Mouse (Mus musculus) stomach, embryonic 16.5 days (tissue): ENCODE results near the gene Nos3. TPM values are rescaled to one million over a fixed set of nuclear protein-coding genes. Genes with fewer than 3 reads are reported as not detected.

Experiments used
- ATAC-seq: fragments of 200-750 bp; cut with Nextera tagmentation; 2 replicates; pipeline ENCODE4 v1.8.0; 2017; ENCODE audit warnings: moderate number of reproducible peaks, moderate TSS enrichment; ENCODE audit not compliant: insufficient read depth, low FRiP score
- H3K27ac ChIP-seq: fragments of 300-500 bp; sonication (generic); 2 replicates; pipeline ENCODE4 v1.5.1; 2014; ENCODE audit warnings: low read length
- H3K27me3 ChIP-seq: fragments of 300-500 bp; sonication (generic); 2 replicates; pipeline ENCODE4 v1.6.1; 2014; ENCODE audit warnings: low read length, control low read depth, mixed read lengths; ENCODE audit not compliant: control insufficient read depth, insufficient read depth
- H3K36me3 ChIP-seq: fragments of 300-500 bp; sonication (generic); 2 replicates; pipeline ENCODE4 v1.6.1; 2014; ENCODE audit warnings: low read length; ENCODE audit not compliant: control insufficient read depth, insufficient read depth
- H3K4me1 ChIP-seq: fragments of 300-500 bp; sonication (generic); 2 replicates; pipeline ENCODE4 v1.6.1; 2014; ENCODE audit warnings: low read length, control low read depth, mixed read lengths; ENCODE audit not compliant: control insufficient read depth, insufficient read depth
- H3K4me2 ChIP-seq: fragments of 300-500 bp; sonication (generic); 2 replicates; pipeline ENCODE4 v1.6.1; 2014; ENCODE audit warnings: low read depth, low read length, mixed read lengths
- H3K4me3 ChIP-seq: fragments of 300-500 bp; sonication (generic); replicated peaks from 2 replicates; pipeline ENCODE4 v1.5.1; 2014; ENCODE audit warnings: mild to moderate bottlenecking, low read length
- H3K9ac ChIP-seq: fragments of 300-500 bp; sonication (generic); 2 replicates; pipeline ENCODE4 v1.6.1; 2014; ENCODE audit warnings: low read length
- H3K9me3 ChIP-seq: fragments of 300-500 bp; sonication (generic); replicated peaks from 2 replicates; pipeline ENCODE4 v1.6.1; 2016; ENCODE audit warnings: low read length, control low read depth; ENCODE audit not compliant: control insufficient read depth
- WGBS: fragments of 180-500 bp; shearing (Covaris S2); extraction: QIAGEN DNeasy Blood & Tissue Kit; methylation state at CpG from one replicate; pipeline ENCODE4 v1.1.7; 2014; 5-methylcytosine and 5-hydroxymethylcytosine counted together
- polyA plus RNA-seq: library from polyadenylated mRNA; unstranded; fragments of >200 nt; fragmentation: Nextera tagmentation; extraction: Ambion mirVana; gene quantifications from 2 replicates; pipeline ENCODE4 v1.2.1, GENCODE M21; 2015

The Nos3 gene
- polyA plus RNA-seq: 6.5 and 7.3 TPM in 2 replicates

- Histone ChIP-seq H3K27me3 (no peaks in the 10 kb centered on the region), H3K9me3 (no peaks in the 10 kb centered on the region), H3K27ac (peak within 1 kb of the TSS; percentile 22; the same call in 1 of the 2 replicates), H3K9ac (0 out of 2 replicates have a peak within 1 kb of the TSS, but pooled peaks have one; percentile 48), H3K4me1 (0 out of 2 replicates have a peak, but pooled peaks cover 3% of the 10 kb centered on the region), H3K4me3 (peak within 1 kb of the TSS; percentile 23), H3K4me2 (0 out of 2 replicates have a peak within 1 kb of the TSS, but pooled peaks have one; percentile 5), H3K36me3 (no peaks in the 10 kb centered on the region)
- 53% methylated on average over 12 of the region's 12 CpGs for WGBS
- ATAC-seq: no peak
Observed at GRCm38 (mm10) chr5:24364508-24364907, at the start of gene Nos3. Gene Nos3, plus strand, starts transcription at chr5:24364810.

GRCm38 (mm10) chr5:24319776-24320466 lies 44.7 kb upstream of the Nos3 start:
- peaks cover 6% of the 10 kb centered on the region for H3K4me1 ChIP-seq
- ATAC-seq: no peak
- H3K4me2 ChIP-seq: no peak overlapping the region

GRCm38 (mm10) chr5:24320467-24320813 lies 44.2 kb upstream of the Nos3 start:
- 0 out of 2 replicates have a peak overlapping the region, but pooled peaks have one; percentile 5 for H3K9ac ChIP-seq

More at GRCm38 (mm10) chr5:24319776-24320466, 44.7 kb upstream of the Nos3 start:
- H3K9me3 ChIP-seq: no peaks in the 10 kb centered on the region
- 25% methylated on average over 13 of the region's 13 CpGs for WGBS
- no peak overlapping the region for H3K27ac ChIP-seq
- H3K27me3 ChIP-seq: no peaks in the 10 kb centered on the region
- no peaks in the 10 kb centered on the region for H3K36me3 ChIP-seq
- H3K4me3 ChIP-seq: peak overlapping the region; percentile 2
- H3K9ac ChIP-seq: 0 out of 2 replicates have a peak overlapping the region, but pooled peaks have one; percentile 5

GRCm38 (mm10) chr5:24320894-24321293 lies 43.7 kb upstream of the Nos3 start:
- Histone ChIP-seq H3K27ac (no peak overlapping the region), H3K27me3 (no peaks in the 10 kb centered on the region; the same call in 1 of the 2 replicates), H3K36me3 (no peaks in the 10 kb centered on the region), H3K9me3 (no peaks in the 10 kb centered on the region), H3K4me1 (peaks cover 6% of the 10 kb centered on the region), H3K4me2 (no peak overlapping the region), H3K9ac (no peak overlapping the region), H3K4me3 (no peak overlapping the region)
- 53% methylated on average over 5 of the region's 5 CpGs for WGBS
- no peak for ATAC-seq

More at GRCm38 (mm10) chr5:24320467-24320813, 44.2 kb upstream of the Nos3 start:
- 55% methylated on average over 6 of the region's 6 CpGs for WGBS
- Histone ChIP-seq H3K4me1 (peaks cover 6% of the 10 kb centered on the region), H3K27me3 (no peaks in the 10 kb centered on the region; the same call in 1 of the 2 replicates), H3K4me2 (no peak overlapping the region), H3K27ac (no peak overlapping the region), H3K9me3 (no peaks in the 10 kb centered on the region), H3K4me3 (no peak overlapping the region), H3K36me3 (no peaks in the 10 kb centered on the region)
- ATAC-seq: no peak

GRCm38 (mm10) chr5:24321711-24322682 lies 42.6 kb upstream of the Nos3 start:
- H3K4me2 ChIP-seq: no peak overlapping the region
- H3K9ac ChIP-seq: no peak overlapping the region
- H3K4me3 ChIP-seq: no peak overlapping the region
- H3K9me3 ChIP-seq: no peaks in the 10 kb centered on the region
- no peak overlapping the region for H3K27ac ChIP-seq
- peaks cover 6% of the 10 kb centered on the region for H3K4me1 ChIP-seq
- ATAC-seq: peak; percentile 22; the same call in 1 of the 2 replicates
- WGBS: 31% methylated on average over 22 of the region's 22 CpGs
- H3K36me3 ChIP-seq: no peaks in the 10 kb centered on the region
- no peaks in the 10 kb centered on the region; the same call in 1 of the 2 replicates for H3K27me3 ChIP-seq

- WGBS: 65% methylated on average over 14 of the region's 14 CpGs
- no peak for ATAC-seq
- Histone ChIP-seq H3K9me3 (no peaks in the 10 kb centered on the region), H3K36me3 (no peaks in the 10 kb centered on the region), H3K4me1 (peaks cover 30% of the 10 kb centered on the region), H3K4me2 (no peak overlapping the region), H3K27ac (no peak overlapping the region), H3K4me3 (no peak overlapping the region), H3K27me3 (no peaks in the 10 kb centered on the region; the same call in 1 of the 2 replicates), H3K9ac (no peak overlapping the region)
Observed at GRCm38 (mm10) chr5:24325251-24325650, 39.4 kb upstream of the Nos3 start.

GRCm38 (mm10) chr5:24326166-24326841 lies 38.3 kb upstream of the Nos3 start:
- WGBS: 91% methylated on average over 15 of the region's 15 CpGs
- H3K4me2 ChIP-seq: no peak overlapping the region
- H3K9ac ChIP-seq: no peak overlapping the region
- peaks cover 25% of the 10 kb centered on the region for H3K4me1 ChIP-seq
- H3K9me3 ChIP-seq: no peaks in the 10 kb centered on the region
- no peaks in the 10 kb centered on the region for H3K36me3 ChIP-seq
- no peak for ATAC-seq
- no peaks in the 10 kb centered on the region; the same call in 1 of the 2 replicates for H3K27me3 ChIP-seq
- H3K4me3 ChIP-seq: no peak overlapping the region
- H3K27ac ChIP-seq: no peak overlapping the region

GRCm38 (mm10) chr5:24326842-24327417 lies 37.7 kb upstream of the Nos3 start:
- Histone ChIP-seq H3K4me2 (no peak overlapping the region), H3K27me3 (no peaks in the 10 kb centered on the region; the same call in 1 of the 2 replicates), H3K4me1 (peaks cover 25% of the 10 kb centered on the region), H3K9ac (no peak overlapping the region), H3K27ac (no peak overlapping the region; the same call in 1 of the 2 replicates), H3K9me3 (no peaks in the 10 kb centered on the region), H3K4me3 (no peak overlapping the region), H3K36me3 (no peaks in the 10 kb centered on the region)
- 56% methylated on average over 4 of the region's 4 CpGs for WGBS
- ATAC-seq: no peak
